Mouse (Mus musculus) myocyte (in vitro differentiated cells): ENCODE results near the gene Tnip1. TPM values are rescaled to one million over a fixed set of nuclear protein-coding genes. Genes with fewer than 3 reads are reported as not detected.
A peak's percentile ranks its signal among the peaks of the same experiment; 100 is the strongest.

Source experiments
- H3K27me3 ChIP-seq: one replicate; pipeline ENCODE4 v1.6.1; 2011; ENCODE audit not compliant: control insufficient read depth, insufficient read depth, insufficient read length
- H3K36me3 ChIP-seq: one replicate; pipeline ENCODE4 v1.6.1; 2011; ENCODE audit not compliant: control insufficient read depth, insufficient read depth
- H3K4me2 ChIP-seq: one replicate; pipeline ENCODE4 v1.6.1; 2011; ENCODE audit warnings: low read depth, control low read depth
- H3K4me3 ChIP-seq: one replicate; pipeline ENCODE4 v1.5.1; 2011; ENCODE audit warnings: mild to moderate bottlenecking, control low read depth, moderate library complexity
- H3K79me2 ChIP-seq: one replicate; pipeline ENCODE4 v1.6.1; 2011; ENCODE audit not compliant: control insufficient read depth, insufficient read depth
- H3ac ChIP-seq: one replicate; pipeline ENCODE4 v1.6.1; 2011; ENCODE audit not compliant: control insufficient read depth, insufficient read length
- CEBPB ChIP-seq: IDR thresholded peaks from 2 replicates; pipeline ENCODE4 v1.6.1; 2011; ENCODE audit warnings: mild to moderate bottlenecking, moderate library complexity; ENCODE audit not compliant: poor library complexity, insufficient read depth, severe bottlenecking
- E2F4 ChIP-seq: IDR thresholded peaks from one replicate; pipeline ENCODE4 v1.6.1; 2011; ENCODE audit warnings: mild to moderate bottlenecking, control low read depth, moderate library complexity; ENCODE audit not compliant: insufficient read depth
- MAX ChIP-seq: IDR thresholded peaks from one replicate; pipeline ENCODE4 v1.6.1; 2011; ENCODE audit warnings: low read depth, mild to moderate bottlenecking, control low read depth
- MYOD1 ChIP-seq, 3 experiments: IDR thresholded peaks; one replicate each; pipeline ENCODE4 v1.6.1; 2011; ENCODE audit warnings: control low read depth in 2 of 3, low read depth in 2 of 3, mild to moderate bottlenecking in 2 of 3, moderate library complexity in 1 of 3; ENCODE audit not compliant: insufficient read length in 2 of 3, control insufficient read depth in 1 of 3
- MYOG ChIP-seq, 3 experiments: IDR thresholded peaks; one replicate each; pipeline ENCODE4 v1.6.1; 2011; ENCODE audit warnings: control low read depth in 2 of 3, low read depth in 2 of 3, mild to moderate bottlenecking in 2 of 3; ENCODE audit not compliant: insufficient read length in 2 of 3, control insufficient read depth in 1 of 3, insufficient read depth in 1 of 3
- POLR2A ChIP-seq: IDR thresholded peaks from one replicate; pipeline ENCODE4 v1.6.1; 2011; ENCODE audit warnings: low read depth, mild to moderate bottlenecking, control low read depth, moderate library complexity; ENCODE audit not compliant: insufficient read length
- POLR2AphosphoS2 ChIP-seq: IDR thresholded peaks from one replicate; pipeline ENCODE4 v1.6.1; 2011; ENCODE audit warnings: low read depth, control low read depth; ENCODE audit not compliant: insufficient read length
- REST ChIP-seq: IDR thresholded peaks from one replicate; pipeline ENCODE4 v1.6.1; 2011; ENCODE audit warnings: mild to moderate bottlenecking, control low read depth, moderate library complexity; ENCODE audit not compliant: insufficient read depth, insufficient read length
- SRF ChIP-seq: IDR thresholded peaks from one replicate; pipeline ENCODE4 v1.6.1; 2011; ENCODE audit warnings: low read depth; ENCODE audit not compliant: control insufficient read depth, insufficient read length
- TCF12 ChIP-seq: IDR thresholded peaks from one replicate; pipeline ENCODE4 v1.6.1; 2011; ENCODE audit warnings: mild to moderate bottlenecking, control low read depth; ENCODE audit not compliant: poor library complexity, insufficient read depth, severe bottlenecking
- TCF3 ChIP-seq: IDR thresholded peaks from one replicate; pipeline ENCODE4 v1.6.1; 2011; ENCODE audit warnings: low read depth, control low read depth; ENCODE audit not compliant: insufficient read length
- USF1 ChIP-seq: IDR thresholded peaks from one replicate; pipeline ENCODE4 v1.6.1; 2011; ENCODE audit warnings: low read depth, mild to moderate bottlenecking, control low read depth, moderate library complexity
- polyA plus RNA-seq: library from polyadenylated mRNA; unstranded; fragments of >200 nt; fragmentation: generic; extraction: Trizol; gene quantifications from one replicate; pipeline ENCODE4 v1.2.1, GENCODE M21; 2012; ENCODE audit warnings: missing spikeins

Gene Tnip1
- polyA plus RNA-seq, 1 experiment: 34.5 TPM

- H3K4me2 ChIP-seq: peak overlapping the region; percentile 69
- H3K27me3 ChIP-seq: no peaks in the 10 kb centered on the region
- no peaks in the 10 kb centered on the region for H3K36me3 ChIP-seq
- no peak overlapping the region for H3ac ChIP-seq
- H3K79me2 ChIP-seq: peaks cover 22% of the 10 kb centered on the region
- H3K4me3 ChIP-seq: peak overlapping the region; percentile 28
- TF ChIP-seq CEBPB (no peak), USF1 (no peak), POLR2A (no peak), E2F4 (no peak), MYOG (IDR thresholded peaks at IDR 0.05; ENCODE audit: control insufficient read depth in 1 of 3, insufficient read depth in 1 of 3, insufficient read length in 2 of 3, low read depth in 2 of 3) (no peak), TCF12 (no peak), MYOD1 (IDR thresholded peaks at IDR 0.05; ENCODE audit: control insufficient read depth in 1 of 3, insufficient read length in 2 of 3, low read depth in 2 of 3) (no peak), POLR2AphosphoS2 (no peak), SRF (no peak), TCF3 (no peak), MAX (no peak), REST (no peak)
Observed at GRCm38 (mm10) chr11:54954716-54955115, 8.0 kb downstream of the Tnip1 start.

- Histone ChIP-seq H3K4me3 (no peak overlapping the region), H3K4me2 (peak overlapping the region; percentile 69), H3K36me3 (no peaks in the 10 kb centered on the region), H3K27me3 (no peaks in the 10 kb centered on the region), H3ac (no peak overlapping the region), H3K79me2 (peaks cover 22% of the 10 kb centered on the region)
- TF ChIP-seq SRF (no peak), POLR2A (no peak), MAX (no peak), TCF12 (no peak), MYOG (IDR thresholded peaks at IDR 0.05; ENCODE audit: control insufficient read depth in 1 of 3, insufficient read depth in 1 of 3, insufficient read length in 2 of 3, low read depth in 2 of 3) (no peak), TCF3 (no peak), CEBPB (no peak)
Observed at GRCm38 (mm10) chr11:54953993-54954446, 8.7 kb downstream of the Tnip1 start.

- peaks cover 22% of the 10 kb centered on the region for H3K79me2 ChIP-seq
- no peak overlapping the region for H3ac ChIP-seq
- peaks cover under 1% of the 10 kb centered on the region for H3K36me3 ChIP-seq
- no peak for TF ChIP-seq TCF3
- peak overlapping the region; percentile 69 for H3K4me2 ChIP-seq
- H3K27me3 ChIP-seq: no peaks in the 10 kb centered on the region
- no peak overlapping the region for H3K4me3 ChIP-seq
Observed at GRCm38 (mm10) chr11:54952651-54953050, 10.1 kb downstream of the Tnip1 start.

GRCm38 (mm10) chr11:54950684-54951083 is 12.0 kb downstream of the Tnip1 start:
- no peak overlapping the region for H3K4me3 ChIP-seq
- no peak overlapping the region for H3ac ChIP-seq
- H3K79me2 ChIP-seq: peaks cover 22% of the 10 kb centered on the region
- TF ChIP-seq SRF (no peak), MYOD1 (IDR thresholded peaks at IDR 0.05; ENCODE audit: control insufficient read depth in 1 of 3, insufficient read length in 2 of 3, low read depth in 2 of 3) (no peak), USF1 (no peak), TCF12 (no peak), MYOG (IDR thresholded peaks at IDR 0.05; ENCODE audit: control insufficient read depth in 1 of 3, insufficient read depth in 1 of 3, insufficient read length in 2 of 3, low read depth in 2 of 3) (no peak), POLR2A (no peak), TCF3 (no peak), CEBPB (no peak), REST (no peak), E2F4 (no peak), MAX (no peak), POLR2AphosphoS2 (no peak)
- peaks cover 5% of the 10 kb centered on the region for H3K36me3 ChIP-seq
- H3K4me2 ChIP-seq: no peak overlapping the region
- H3K27me3 ChIP-seq: no peaks in the 10 kb centered on the region

GRCm38 (mm10) chr11:54949717-54950116 is 13.0 kb downstream of the Tnip1 start:
- no peaks in the 10 kb centered on the region for H3K27me3 ChIP-seq
- H3ac ChIP-seq: no peak overlapping the region
- H3K79me2 ChIP-seq: peaks cover 19% of the 10 kb centered on the region
- no peak overlapping the region for H3K4me3 ChIP-seq
- H3K36me3 ChIP-seq: peaks cover 5% of the 10 kb centered on the region
- TF ChIP-seq MYOD1 (IDR thresholded peaks at IDR 0.05; ENCODE audit: control insufficient read depth in 1 of 3, insufficient read length in 2 of 3, low read depth in 2 of 3): no peak
- no peak overlapping the region for H3K4me2 ChIP-seq
